Mouse (Mus musculus): ENCODE results near the gene Pold2. TPM values are rescaled to one million over a fixed set of nuclear protein-coding genes. Genes with fewer than 3 reads are reported as not detected.

Gene Pold2
- polyA plus RNA-seq, 1 experiment from 2014 or later = 128 TPM

DNA sequence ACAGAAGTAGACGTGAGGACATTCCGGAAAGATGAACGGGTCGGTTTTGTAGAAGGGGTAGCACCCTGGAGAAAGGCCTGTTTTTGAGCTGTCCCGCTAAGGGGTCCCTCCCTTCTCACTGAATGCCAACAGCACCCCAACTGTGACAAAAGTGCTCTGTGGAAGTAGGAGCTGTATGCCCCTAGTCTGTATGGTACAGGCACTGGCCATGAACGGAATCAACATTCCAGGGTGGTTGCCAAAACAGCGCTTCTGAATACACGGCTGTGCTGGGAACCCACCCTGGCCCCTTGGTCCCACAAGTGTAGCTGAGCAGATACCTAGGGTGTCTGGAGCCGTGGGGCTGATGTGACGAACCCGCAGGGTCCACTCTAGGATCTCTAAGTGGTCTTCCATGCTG lies 5.4 kb downstream of the Pold2 start:
- no peak overlapping the region for H3K4me2 ChIP-seq (replicated peaks; ENCODE audit: low read depth, low read length)
- 95% methylated on average over 11 of the region's 11 CpGs for WGBS
- peaks cover 4% of the 10 kb centered on the region; the same call in 1 of the 2 replicates for H3K4me1 ChIP-seq (ENCODE audit: control insufficient read depth, insufficient read depth, low read length)
- no peak for ATAC-seq (ENCODE audit: low FRiP score, low TSS enrichment)
- H3K36me3 ChIP-seq (ENCODE audit: control insufficient read depth, insufficient read depth, low read length) = peaks cover 79% of the 10 kb centered on the region
- H3K27me3 ChIP-seq (ENCODE audit: control insufficient read depth, insufficient read depth, low read length) = no peaks in the 10 kb centered on the region
- H3K4me3 ChIP-seq (ENCODE audit: low read length) = no peak overlapping the region
- no peaks in the 10 kb centered on the region for H3K9me3 ChIP-seq (ENCODE audit: control insufficient read depth, low read length)
- no peak overlapping the region for H3K27ac ChIP-seq (ENCODE audit: low read depth, low read length)
- no peak overlapping the region for H3K9ac ChIP-seq (ENCODE audit: low read depth, low read length)

DNA sequence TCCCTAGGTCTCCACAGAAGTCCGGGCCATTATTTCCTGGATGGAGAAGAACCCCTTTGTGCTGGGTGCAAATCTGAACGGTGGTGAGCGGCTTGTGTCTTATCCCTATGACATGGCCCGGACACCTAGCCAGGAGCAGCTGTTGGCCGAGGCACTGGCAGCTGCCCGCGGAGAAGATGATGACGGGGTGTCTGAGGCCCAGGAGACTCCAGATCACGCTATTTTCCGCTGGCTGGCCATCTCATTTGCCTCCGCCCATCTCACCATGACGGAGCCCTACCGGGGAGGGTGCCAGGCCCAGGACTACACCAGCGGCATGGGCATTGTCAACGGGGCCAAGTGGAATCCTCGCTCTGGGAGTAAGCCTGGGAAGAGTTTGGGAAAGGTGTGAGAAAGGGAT lies 8.0 kb downstream of the Pold2 start:
- no peak overlapping the region for H3K9ac ChIP-seq (ENCODE audit: low read depth, low read length)
- peaks cover 3% of the 10 kb centered on the region; the same call in 1 of the 2 replicates for H3K4me1 ChIP-seq (ENCODE audit: control insufficient read depth, insufficient read depth, low read length)
- H3K9me3 ChIP-seq (ENCODE audit: control insufficient read depth, low read length) = no peaks in the 10 kb centered on the region
- H3K27me3 ChIP-seq (ENCODE audit: control insufficient read depth, insufficient read depth, low read length) = no peaks in the 10 kb centered on the region
- H3K27ac ChIP-seq (ENCODE audit: low read depth, low read length) = no peak overlapping the region
- H3K4me3 ChIP-seq (ENCODE audit: low read length) = no peak overlapping the region
- no peak for ATAC-seq (ENCODE audit: low FRiP score, low TSS enrichment)
- WGBS = 90% methylated on average over 16 of the region's 16 CpGs
- no peak overlapping the region for H3K4me2 ChIP-seq (replicated peaks; ENCODE audit: low read depth, low read length)
- H3K36me3 ChIP-seq (ENCODE audit: control insufficient read depth, insufficient read depth, low read length) = peaks cover 74% of the 10 kb centered on the region

- WGBS = 92% methylated on average over 16 of the region's 16 CpGs
- Histone ChIP-seq H3K27ac (ENCODE audit: low read depth, low read length) (no peak overlapping the region), H3K9ac (ENCODE audit: low read depth, low read length) (no peak overlapping the region), H3K4me3 (ENCODE audit: low read length) (no peak overlapping the region), H3K4me2 (replicated peaks; ENCODE audit: low read depth, low read length) (no peak overlapping the region), H3K36me3 (ENCODE audit: control insufficient read depth, insufficient read depth, low read length) (peaks cover 66% of the 10 kb centered on the region), H3K4me1 (ENCODE audit: control insufficient read depth, insufficient read depth, low read length) (peaks cover 3% of the 10 kb centered on the region; the same call in 1 of the 2 replicates), H3K9me3 (ENCODE audit: control insufficient read depth, low read length) (no peaks in the 10 kb centered on the region), H3K27me3 (ENCODE audit: control insufficient read depth, insufficient read depth, low read length) (no peaks in the 10 kb centered on the region)
- no peak for ATAC-seq (ENCODE audit: low FRiP score, low TSS enrichment)
Observed at GRCm38 (mm10) chr11:5869331-5869730, 8.8 kb downstream of the Pold2 start.

GRCm38 (mm10) chr11:5868324-5868723 lies 9.8 kb downstream of the Pold2 start:
- WGBS = 83% methylated on average over 12 of the region's 12 CpGs
- H3K9me3 ChIP-seq (ENCODE audit: control insufficient read depth, low read length) = no peaks in the 10 kb centered on the region
- H3K4me3 ChIP-seq (ENCODE audit: low read length) = no peak overlapping the region
- H3K27ac ChIP-seq (ENCODE audit: low read depth, low read length) = no peak overlapping the region
- ATAC-seq (ENCODE audit: low FRiP score, low TSS enrichment) = no peak
- no peak overlapping the region for H3K9ac ChIP-seq (ENCODE audit: low read depth, low read length)
- no peaks in the 10 kb centered on the region for H3K27me3 ChIP-seq (ENCODE audit: control insufficient read depth, insufficient read depth, low read length)
- H3K36me3 ChIP-seq (ENCODE audit: control insufficient read depth, insufficient read depth, low read length) = peaks cover 56% of the 10 kb centered on the region
- H3K4me1 ChIP-seq (ENCODE audit: control insufficient read depth, insufficient read depth, low read length) = peaks cover 4% of the 10 kb centered on the region
- H3K4me2 ChIP-seq (replicated peaks; ENCODE audit: low read depth, low read length) = no peak overlapping the region

DNA sequence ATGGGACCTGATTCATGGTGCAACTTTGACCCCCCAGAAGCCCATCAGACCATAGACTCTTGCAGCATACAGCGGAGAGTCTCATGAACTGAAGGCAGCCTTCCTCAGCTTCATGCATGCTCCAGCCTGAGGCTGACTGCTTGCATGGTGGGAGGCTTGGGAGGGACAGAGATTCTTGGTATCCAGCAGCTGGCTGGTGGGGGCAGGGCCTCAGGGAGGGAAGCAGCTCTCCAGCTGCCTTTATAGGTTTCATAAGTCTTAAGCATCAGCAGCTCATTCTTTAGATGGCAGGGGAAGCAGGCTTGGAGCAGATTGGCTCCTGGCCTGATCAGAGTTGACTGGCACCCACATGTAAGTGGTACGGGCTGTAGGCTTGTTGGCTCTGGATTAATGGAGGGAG lies 10.9 kb downstream of the Pold2 start:
- no peak overlapping the region for H3K27ac ChIP-seq (ENCODE audit: low read depth, low read length)
- H3K4me1 ChIP-seq (ENCODE audit: control insufficient read depth, insufficient read depth, low read length) = peaks cover 15% of the 10 kb centered on the region
- H3K4me3 ChIP-seq (ENCODE audit: low read length) = no peak overlapping the region
- ATAC-seq (ENCODE audit: low FRiP score, low TSS enrichment) = no peak
- no peak overlapping the region for H3K4me2 ChIP-seq (replicated peaks; ENCODE audit: low read depth, low read length)
- no peak overlapping the region for H3K9ac ChIP-seq (ENCODE audit: low read depth, low read length)
- no peaks in the 10 kb centered on the region for H3K9me3 ChIP-seq (ENCODE audit: control insufficient read depth, low read length)
- no peaks in the 10 kb centered on the region for H3K27me3 ChIP-seq (ENCODE audit: control insufficient read depth, insufficient read depth, low read length)
- WGBS = 74% methylated on average over 2 of the region's 2 CpGs
- peaks cover 46% of the 10 kb centered on the region for H3K36me3 ChIP-seq (ENCODE audit: control insufficient read depth, insufficient read depth, low read length)

DNA sequence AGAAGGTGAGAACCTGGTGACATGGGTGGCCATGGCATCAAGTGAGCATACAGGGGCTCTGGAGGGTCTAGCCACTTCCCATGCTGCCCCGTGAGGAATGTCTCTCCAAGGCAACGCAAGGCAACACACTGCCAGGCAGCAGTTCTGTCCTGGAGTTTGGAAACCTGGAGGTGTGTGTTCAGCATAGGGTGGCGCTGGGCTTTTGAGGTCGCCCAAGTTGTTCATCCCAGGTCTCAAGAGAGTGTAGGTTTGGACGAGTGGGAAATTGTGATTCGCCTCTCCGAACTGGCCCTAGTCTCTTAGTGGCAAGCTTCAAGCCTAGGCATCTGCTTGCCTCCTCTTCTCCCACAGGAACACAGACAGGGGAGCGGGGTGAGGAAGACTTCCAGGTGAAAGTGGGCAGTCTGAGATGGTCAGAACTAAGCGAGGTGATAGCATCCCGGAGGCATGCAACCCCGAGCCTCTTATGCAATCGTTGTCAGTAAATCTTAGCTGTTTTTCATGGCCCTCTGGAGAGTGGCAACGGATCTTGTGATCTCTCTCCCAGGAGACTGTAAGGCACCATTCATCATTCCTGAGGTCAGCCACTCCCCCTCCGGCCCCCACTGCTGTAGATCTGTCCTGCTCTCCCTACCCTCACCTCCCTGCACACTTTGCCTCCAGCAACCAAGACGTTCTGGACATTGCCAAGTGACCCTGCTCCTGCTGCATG lies 15.5 kb downstream of the Pold2 start:
- Histone ChIP-seq H3K27ac (ENCODE audit: low read depth, low read length) (peak overlapping the region; percentile 26; the same call in 1 of the 2 replicates), H3K4me3 (ENCODE audit: low read length) (peak overlapping the region; percentile 36), H3K36me3 (ENCODE audit: control insufficient read depth, insufficient read depth, low read length) (peaks cover 4% of the 10 kb centered on the region; the same call in 1 of the 2 replicates), H3K9me3 (ENCODE audit: control insufficient read depth, low read length) (no peaks in the 10 kb centered on the region), H3K27me3 (ENCODE audit: control insufficient read depth, insufficient read depth, low read length) (no peaks in the 10 kb centered on the region), H3K4me2 (replicated peaks; ENCODE audit: low read depth, low read length) (peak overlapping the region; percentile 69), H3K4me1 (ENCODE audit: control insufficient read depth, insufficient read depth, low read length) (peaks cover 20% of the 10 kb centered on the region), H3K9ac (ENCODE audit: low read depth, low read length) (peak overlapping the region; percentile 58)
- 9% methylated on average over 15 of the region's 15 CpGs for WGBS
- ATAC-seq (ENCODE audit: low FRiP score, low TSS enrichment) = peak; percentile 40

GRCm38 (mm10) chr11:5861678-5862393 lies 16.3 kb downstream of the Pold2 start, which contains the start of gene Aebp1:
TSS of gene Aebp1 (plus strand) at chr11:5861947.
- no peaks in the 10 kb centered on the region for H3K9me3 ChIP-seq (ENCODE audit: control insufficient read depth, low read length)
- H3K36me3 ChIP-seq (ENCODE audit: control insufficient read depth, insufficient read depth, low read length) = peaks cover 4% of the 10 kb centered on the region; the same call in 1 of the 2 replicates
- ATAC-seq (ENCODE audit: low FRiP score, low TSS enrichment) = peak; percentile 74
- peaks cover 18% of the 10 kb centered on the region for H3K4me1 ChIP-seq (ENCODE audit: control insufficient read depth, insufficient read depth, low read length)
- H3K4me2 ChIP-seq (replicated peaks; ENCODE audit: low read depth, low read length) = peak within 1 kb of the TSS; percentile 69
- WGBS = 1% methylated on average over 59 of the region's 59 CpGs
- peak within 1 kb of the TSS; percentile 26; the same call in 1 of the 2 replicates for H3K27ac ChIP-seq (ENCODE audit: low read depth, low read length)
- peak within 1 kb of the TSS; percentile 58 for H3K9ac ChIP-seq (ENCODE audit: low read depth, low read length)
- H3K27me3 ChIP-seq (ENCODE audit: control insufficient read depth, insufficient read depth, low read length) = no peaks in the 10 kb centered on the region
- H3K4me3 ChIP-seq (ENCODE audit: low read length) = peak within 1 kb of the TSS; percentile 36

DNA sequence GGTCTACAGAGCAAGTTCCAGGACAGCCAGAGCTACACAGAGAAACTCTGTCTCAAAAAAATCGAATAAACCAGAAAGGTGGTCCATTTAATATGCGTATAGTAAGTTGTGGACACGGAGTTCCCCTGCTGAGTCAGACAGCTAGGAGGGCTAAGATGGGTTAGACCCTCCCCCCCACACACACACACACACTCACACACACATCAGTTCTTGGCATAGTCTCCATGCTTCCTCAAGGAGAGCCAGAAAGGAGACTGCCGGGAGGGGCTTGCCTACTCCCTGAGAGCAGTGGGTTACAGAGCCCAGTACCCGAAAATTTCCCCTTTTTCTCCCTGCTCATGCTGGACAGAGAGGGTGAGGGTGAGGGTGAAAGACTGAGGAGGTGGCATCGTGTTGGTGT lies 17.5 kb downstream of the Pold2 start:
- H3K4me3 ChIP-seq (ENCODE audit: low read length) = no peak overlapping the region
- H3K9ac ChIP-seq (ENCODE audit: low read depth, low read length) = no peak overlapping the region
- no peaks in the 10 kb centered on the region for H3K27me3 ChIP-seq (ENCODE audit: control insufficient read depth, insufficient read depth, low read length)
- H3K9me3 ChIP-seq (ENCODE audit: control insufficient read depth, low read length) = no peaks in the 10 kb centered on the region
- no peak overlapping the region for H3K27ac ChIP-seq (ENCODE audit: low read depth, low read length)
- H3K36me3 ChIP-seq (ENCODE audit: control insufficient read depth, insufficient read depth, low read length) = peaks cover 4% of the 10 kb centered on the region; the same call in 1 of the 2 replicates
- no peak for ATAC-seq (ENCODE audit: low FRiP score, low TSS enrichment)
- H3K4me1 ChIP-seq (ENCODE audit: control insufficient read depth, insufficient read depth, low read length) = peaks cover 18% of the 10 kb centered on the region
- no peak overlapping the region for H3K4me2 ChIP-seq (replicated peaks; ENCODE audit: low read depth, low read length)
- 65% methylated on average over 6 of the region's 6 CpGs for WGBS

All from kidney, embryonic 14.5 days (tissue).